Mouse (Mus musculus) hindbrain, embryonic 10.5 days (tissue): ENCODE measurements at regions not wholly inside any gene's neighbourhood (a gene's known extent, or its start where the extent isn't known, plus 50 kb on each side); places are given as distances from the start of the nearest gene placed in this dataset.

Experiments used
- DNase-seq: peaks from one replicate; pipeline ENCODE4 v3.0.0-alpha.2; 2017; ENCODE audit warnings: low spot score
- H3K27ac ChIP-seq: fragments of 300-500 bp; sonication (generic); 2 replicates; pipeline ENCODE4 v1.5.1; 2016; ENCODE audit warnings: mild to moderate bottlenecking, moderate library complexity
- H3K27me3 ChIP-seq: fragments of 300-500 bp; sonication (generic); 2 replicates; pipeline ENCODE4 v1.6.1; 2016; ENCODE audit warnings: mild to moderate bottlenecking; ENCODE audit not compliant: poor library complexity, insufficient read depth, severe bottlenecking
- H3K36me3 ChIP-seq: fragments of 300-500 bp; sonication (generic); 2 replicates; pipeline ENCODE4 v1.6.1; 2016; ENCODE audit warnings: mild to moderate bottlenecking, moderate library complexity
- H3K4me1 ChIP-seq: fragments of 300-500 bp; sonication (generic); replicated peaks from 2 replicates; pipeline ENCODE4 v1.6.1; 2016; ENCODE audit warnings: mild to moderate bottlenecking
- H3K4me3 ChIP-seq: fragments of 300-500 bp; sonication (generic); 2 replicates; pipeline ENCODE4 v1.5.1; 2016; ENCODE audit warnings: mild to moderate bottlenecking, moderate library complexity
- H3K9me3 ChIP-seq: fragments of 300-500 bp; sonication (generic); 2 replicates; pipeline ENCODE4 v1.6.1; 2016; ENCODE audit warnings: mild to moderate bottlenecking, moderate library complexity
- WGBS: fragments of 180-500 bp; shearing (Covaris S2); methylation state at CpG from one replicate; pipeline ENCODE4 v1.1.7; 2016; 5-methylcytosine and 5-hydroxymethylcytosine counted together

- no peaks in the 10 kb centered on the region for H3K36me3 ChIP-seq
- no peaks in the 10 kb centered on the region for H3K27me3 ChIP-seq
- 35% methylated on average over 11 of the region's 11 CpGs for WGBS
- H3K4me3 ChIP-seq, result no peak overlapping the region
- no peak overlapping the region for H3K27ac ChIP-seq
- DNase-seq, result no peak
- H3K4me1 ChIP-seq, result no peaks in the 10 kb centered on the region
- 0 out of 2 replicates have a peak, but pooled peaks cover 3% of the 10 kb centered on the region for H3K9me3 ChIP-seq
Observed at GRCm38 (mm10) chr8:90600946-90601695, 216.1 kb downstream of the Gm19935 start.

GRCm38 (mm10) chr8:90597376-90597775, 219.8 kb downstream of the Gm19935 start:
- Histone ChIP-seq H3K36me3 (no peaks in the 10 kb centered on the region), H3K27me3 (no peaks in the 10 kb centered on the region), H3K9me3 (0 out of 2 replicates have a peak, but pooled peaks cover 3% of the 10 kb centered on the region), H3K4me3 (no peak overlapping the region), H3K27ac (no peak overlapping the region), H3K4me1 (no peaks in the 10 kb centered on the region)
- DNase-seq, result no peak
- WGBS, result 82% methylated on average over 6 of the region's 6 CpGs

GRCm38 (mm10) chr8:90579426-90579825, 231.3 kb upstream of the Tox3 start:
- no peaks in the 10 kb centered on the region for H3K9me3 ChIP-seq
- H3K27ac ChIP-seq, result no peak overlapping the region
- no peak for DNase-seq
- no peaks in the 10 kb centered on the region for H3K4me1 ChIP-seq
- H3K36me3 ChIP-seq, result no peaks in the 10 kb centered on the region
- no peaks in the 10 kb centered on the region for H3K27me3 ChIP-seq
- no peak overlapping the region for H3K4me3 ChIP-seq
- WGBS, result 84% methylated on average over 4 of the region's 4 CpGs

GRCm38 (mm10) chr8:90576976-90577375, 228.8 kb upstream of the Tox3 start:
- Histone ChIP-seq H3K4me3 (no peak overlapping the region), H3K9me3 (no peaks in the 10 kb centered on the region), H3K27ac (no peak overlapping the region), H3K27me3 (no peaks in the 10 kb centered on the region), H3K36me3 (no peaks in the 10 kb centered on the region), H3K4me1 (no peaks in the 10 kb centered on the region)
- WGBS, result 84% methylated on average over 4 of the region's 4 CpGs
- no peak for DNase-seq

GRCm38 (mm10) chr8:90574676-90575075, 226.5 kb upstream of the Tox3 start:
- H3K4me1 ChIP-seq, result no peaks in the 10 kb centered on the region
- no peak overlapping the region for H3K27ac ChIP-seq
- H3K4me3 ChIP-seq, result no peak overlapping the region
- DNase-seq, result no peak
- H3K27me3 ChIP-seq, result no peaks in the 10 kb centered on the region
- WGBS, result 85% methylated on average over 3 of the region's 3 CpGs
- H3K36me3 ChIP-seq, result no peaks in the 10 kb centered on the region
- H3K9me3 ChIP-seq, result no peaks in the 10 kb centered on the region

GRCm38 (mm10) chr8:90556079-90556427, 207.9 kb upstream of the Tox3 start:
- Histone ChIP-seq H3K4me3 (no peak overlapping the region), H3K27me3 (no peaks in the 10 kb centered on the region), H3K36me3 (no peaks in the 10 kb centered on the region), H3K9me3 (no peaks in the 10 kb centered on the region), H3K27ac (no peak overlapping the region), H3K4me1 (no peaks in the 10 kb centered on the region)
- no peak for DNase-seq
- 89% methylated on average over 7 of the region's 7 CpGs for WGBS

GRCm38 (mm10) chr8:90555415-90556078, 207.4 kb upstream of the Tox3 start:
- no peak for DNase-seq
- Histone ChIP-seq H3K9me3 (no peaks in the 10 kb centered on the region), H3K4me1 (no peaks in the 10 kb centered on the region), H3K27ac (no peak overlapping the region), H3K27me3 (no peaks in the 10 kb centered on the region), H3K4me3 (no peak overlapping the region), H3K36me3 (no peaks in the 10 kb centered on the region)
- 81% methylated on average over 14 of the region's 14 CpGs for WGBS

- H3K36me3 ChIP-seq, result no peaks in the 10 kb centered on the region
- 85% methylated on average over 3 of the region's 3 CpGs for WGBS
- H3K4me1 ChIP-seq, result peaks cover 11% of the 10 kb centered on the region
- no peak overlapping the region for H3K4me3 ChIP-seq
- H3K27ac ChIP-seq, result no peak overlapping the region
- H3K9me3 ChIP-seq, result no peaks in the 10 kb centered on the region
- no peak for DNase-seq
- H3K27me3 ChIP-seq, result no peaks in the 10 kb centered on the region
Observed at GRCm38 (mm10) chr8:90547276-90547675, 199.1 kb upstream of the Tox3 start.

- no peaks in the 10 kb centered on the region for H3K9me3 ChIP-seq
- H3K27ac ChIP-seq, result no peak overlapping the region
- DNase-seq, result no peak
- no peaks in the 10 kb centered on the region for H3K36me3 ChIP-seq
- H3K4me1 ChIP-seq, result peaks cover 12% of the 10 kb centered on the region
- H3K27me3 ChIP-seq, result no peaks in the 10 kb centered on the region
- WGBS, result 71% methylated on average over 8 of the region's 8 CpGs
- H3K4me3 ChIP-seq, result no peak overlapping the region
Observed at GRCm38 (mm10) chr8:90542619-90543018, 194.5 kb upstream of the Tox3 start.

GRCm38 (mm10) chr8:90536196-90536640, 188.1 kb upstream of the Tox3 start:
- no peak overlapping the region for H3K4me3 ChIP-seq
- no peaks in the 10 kb centered on the region for H3K4me1 ChIP-seq
- H3K27ac ChIP-seq, result no peak overlapping the region
- H3K27me3 ChIP-seq, result no peaks in the 10 kb centered on the region
- WGBS, result 84% methylated on average over 4 of the region's 4 CpGs
- no peak for DNase-seq
- no peaks in the 10 kb centered on the region for H3K9me3 ChIP-seq
- no peaks in the 10 kb centered on the region for H3K36me3 ChIP-seq

- no peaks in the 10 kb centered on the region for H3K4me1 ChIP-seq
- H3K27ac ChIP-seq, result no peak overlapping the region
- WGBS, result 80% methylated on average over 8 of the region's 8 CpGs
- no peak for DNase-seq
- no peaks in the 10 kb centered on the region for H3K27me3 ChIP-seq
- no peaks in the 10 kb centered on the region for H3K9me3 ChIP-seq
- no peaks in the 10 kb centered on the region for H3K36me3 ChIP-seq
- H3K4me3 ChIP-seq, result no peak overlapping the region
Observed at GRCm38 (mm10) chr8:90535515-90536156, 187.5 kb upstream of the Tox3 start.

- Histone ChIP-seq H3K27me3 (no peaks in the 10 kb centered on the region), H3K36me3 (no peaks in the 10 kb centered on the region), H3K27ac (no peak overlapping the region), H3K4me3 (no peak overlapping the region), H3K9me3 (0 out of 2 replicates have a peak, but pooled peaks cover 6% of the 10 kb centered on the region), H3K4me1 (peaks cover 16% of the 10 kb centered on the region)
- 92% methylated on average over 8 of the region's 8 CpGs for WGBS
- no peak for DNase-seq
Observed at GRCm38 (mm10) chr8:90521393-90521792, 173.2 kb upstream of the Tox3 start.

GRCm38 (mm10) chr8:90520186-90520585, 172.0 kb upstream of the Tox3 start:
- no peaks in the 10 kb centered on the region for H3K36me3 ChIP-seq
- H3K27me3 ChIP-seq, result no peaks in the 10 kb centered on the region
- 0 out of 2 replicates have a peak, but pooled peaks cover 6% of the 10 kb centered on the region for H3K9me3 ChIP-seq
- WGBS, result 28% methylated on average over 4 of the region's 4 CpGs
- no peak overlapping the region for H3K4me3 ChIP-seq
- peaks cover 16% of the 10 kb centered on the region for H3K4me1 ChIP-seq
- peak; percentile 41 for DNase-seq
- H3K27ac ChIP-seq, result peak overlapping the region; percentile 50; the same call in 1 of the 2 replicates
